Mouse (Mus musculus): ENCODE results near the gene Tbcc.

- TF ChIP-seq CTCF (IDR thresholded peaks at IDR 0.05; ENCODE audit: extremely low read depth, insufficient read depth, low read length), result no peak
- no peak for TF ChIP-seq POLR2A (IDR thresholded peaks at IDR 0.05; ENCODE audit: extremely low read depth, insufficient read depth, low read length)
These were observed 45.7 kb upstream of the Tbcc start for GRCm38 (mm10) chr17:46844811-46845210.

Measured in cortical plate, adult 2 months (tissue).